Mouse (Mus musculus) right cerebral cortex, postnatal 10 days (tissue): ENCODE results near the gene Tiam1.
"Not testable (repeated sequence)": the region's sequence is repeated elsewhere in the genome, so short reads cannot be mapped to it uniquely, and the experiment has no call there.

ENCODE experiments used
- DNase-seq, 2 experiments: peaks; one replicate each; pipeline ENCODE4 v3.0.0; 2021; ENCODE audit warnings: low spot score in 2 of 2

The Tiam1 gene

GRCm38 (mm10) chr16:90104714-90105459 lies 38.7 kb downstream of the Tiam1 start:
- peak; percentile 69 to 75 for DNase-seq

DNA sequence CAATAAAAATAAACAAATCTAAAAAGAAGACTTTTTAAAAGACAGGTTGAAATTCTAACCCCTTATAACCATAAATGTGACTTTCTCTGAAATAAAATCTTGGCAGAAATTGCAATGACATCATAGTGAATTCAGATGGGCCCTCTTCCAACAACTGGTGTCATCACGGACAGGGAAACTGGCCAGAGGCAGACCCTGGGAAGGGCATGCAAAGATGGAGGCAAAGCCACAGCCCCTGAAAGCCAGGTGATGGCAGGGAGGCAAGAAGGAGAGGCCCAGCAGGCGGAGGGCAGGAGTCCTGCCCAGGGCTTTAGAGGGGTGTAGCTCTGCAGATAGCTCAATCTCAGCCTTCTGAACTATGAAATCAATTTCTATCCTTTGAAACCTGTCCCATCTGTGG lies 39.8 kb downstream of the Tiam1 start:
- DNase-seq = no peak

GRCm38 (mm10) chr16:90102596-90102995 lies 41.0 kb downstream of the Tiam1 start:
- DNase-seq = no peak

GRCm38 (mm10) chr16:90098191-90098605 lies 45.4 kb downstream of the Tiam1 start:
- no peak for DNase-seq

DNA sequence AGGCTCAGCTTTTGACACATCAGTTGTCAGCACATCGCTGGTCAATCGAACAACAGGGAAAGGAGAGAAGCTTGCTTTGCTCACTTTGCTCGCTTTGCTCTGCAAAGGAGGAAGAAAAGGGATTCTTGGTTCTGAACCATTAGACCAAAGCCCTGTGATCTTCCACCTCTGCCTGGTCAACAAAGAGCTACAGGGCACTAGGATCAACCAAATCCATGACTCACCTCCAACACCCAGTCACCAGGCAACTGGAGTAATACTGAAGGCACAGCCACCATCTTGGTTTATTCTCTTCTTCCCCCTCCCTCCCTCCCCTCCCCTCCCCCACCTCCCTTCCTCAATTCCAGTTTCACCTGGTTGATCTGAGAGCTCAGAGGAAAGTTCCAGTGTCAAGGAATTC lies 45.8 kb downstream of the Tiam1 start:
- no peak for DNase-seq

GRCm38 (mm10) chr16:90096011-90096410 lies 47.6 kb downstream of the Tiam1 start:
- no peak for DNase-seq

DNA sequence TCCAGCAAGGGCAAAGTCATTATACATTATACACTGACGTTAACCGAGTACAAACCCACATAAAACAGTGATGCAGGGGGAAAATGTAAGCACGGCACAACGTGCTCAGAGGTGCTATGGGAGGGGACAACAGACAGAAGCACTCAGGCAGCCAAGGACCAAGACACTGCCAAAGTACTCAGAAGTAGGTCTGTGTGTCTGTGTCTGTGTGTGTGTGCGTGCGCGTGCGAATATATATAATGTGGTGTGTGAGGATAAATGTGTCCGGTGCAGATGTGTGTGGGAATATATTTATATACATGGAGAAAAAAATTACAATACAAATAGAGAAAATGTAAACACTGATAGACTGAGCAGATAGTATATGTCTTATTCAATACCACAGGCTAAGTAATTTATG lies 50.6 kb downstream of the Tiam1 start:
- DNase-seq = no peak

GRCm38 (mm10) chr16:90091906-90092305 lies 51.7 kb downstream of the Tiam1 start:
- DNase-seq = no peak

GRCm38 (mm10) chr16:90091112-90091720 lies 52.4 kb downstream of the Tiam1 start:
- no peak for DNase-seq

DNA sequence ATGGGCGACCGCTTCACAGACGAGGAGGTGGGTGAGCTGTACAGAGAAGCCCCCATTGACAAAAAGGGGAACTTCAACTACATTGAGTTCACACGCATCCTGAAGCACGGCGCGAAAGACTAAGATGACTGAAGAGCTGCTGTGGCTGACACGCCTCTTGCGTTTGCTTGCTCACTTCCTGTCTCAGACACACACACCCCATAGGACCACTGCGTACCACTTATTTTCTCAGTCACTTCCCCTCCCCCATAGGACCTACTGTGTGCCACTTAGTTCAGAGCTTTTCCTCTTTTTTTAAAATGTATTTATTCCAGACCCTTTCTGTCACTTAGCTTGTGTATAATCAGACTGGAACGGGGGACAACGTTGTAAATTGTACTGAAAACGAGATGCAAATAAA lies 53.2 kb downstream of the Tiam1 start:
- no peak for DNase-seq

DNA sequence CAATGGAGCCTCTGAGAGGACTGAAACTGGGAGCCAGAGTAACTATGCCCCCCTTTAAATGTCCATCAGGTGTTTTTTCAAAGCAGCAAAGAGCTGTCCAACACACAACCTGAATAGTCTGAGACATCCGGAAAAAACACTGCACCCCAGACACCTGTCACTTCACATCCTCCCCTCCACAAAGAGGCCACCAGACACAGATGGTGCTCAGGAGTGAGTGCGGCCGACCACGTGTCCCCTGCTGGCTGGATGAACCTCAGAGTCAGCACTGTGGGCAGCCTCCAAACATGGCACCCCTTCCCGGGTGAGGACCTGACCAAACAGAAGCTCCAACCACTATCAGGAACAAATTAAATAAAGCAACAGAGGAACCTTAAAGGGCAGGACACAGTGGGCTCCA lies 56.3 kb downstream of the Tiam1 start:
- DNase-seq = no peak

- DNase-seq = peak; percentile 83 to 92
Measured at GRCm38 (mm10) chr16:90086111-90086510, 57.5 kb downstream of the Tiam1 start.

GRCm38 (mm10) chr16:90085580-90085979 lies 58.0 kb downstream of the Tiam1 start:
- DNase-seq = peak; percentile 61 to 77

GRCm38 (mm10) chr16:90081125-90081524 lies 62.4 kb downstream of the Tiam1 start:
- no peak for DNase-seq

GRCm38 (mm10) chr16:90078806-90079381 lies 64.7 kb downstream of the Tiam1 start:
- no peak for DNase-seq

- DNase-seq = no peak
Measured at GRCm38 (mm10) chr16:90073510-90073909, 70.1 kb downstream of the Tiam1 start.

- DNase-seq = no peak
Measured at GRCm38 (mm10) chr16:90072651-90073050, 70.9 kb downstream of the Tiam1 start.

GRCm38 (mm10) chr16:90071125-90071524 lies 72.4 kb downstream of the Tiam1 start:
- DNase-seq = not testable (repeated sequence)

DNA sequence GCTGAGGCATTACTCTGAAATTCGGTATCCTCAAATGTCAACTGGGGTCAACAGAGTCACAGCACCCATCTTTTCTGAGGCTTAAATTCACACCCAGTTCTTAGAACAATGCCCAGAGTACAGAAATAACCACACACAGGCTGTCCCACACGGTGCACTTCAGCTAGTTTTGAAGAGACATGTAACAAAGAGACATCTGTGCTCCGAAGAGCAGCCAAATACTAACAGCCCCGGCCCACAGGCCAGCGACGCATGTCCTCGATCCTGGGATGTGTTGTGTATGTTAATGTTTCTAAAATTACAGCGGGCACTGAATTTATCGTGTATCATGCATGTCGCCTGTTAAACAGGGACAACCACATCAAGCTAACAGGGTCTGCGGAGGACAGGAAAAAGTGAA lies 73.5 kb downstream of the Tiam1 start:
- peak in 1 of 2 experiments; percentile 56 for DNase-seq

DNA sequence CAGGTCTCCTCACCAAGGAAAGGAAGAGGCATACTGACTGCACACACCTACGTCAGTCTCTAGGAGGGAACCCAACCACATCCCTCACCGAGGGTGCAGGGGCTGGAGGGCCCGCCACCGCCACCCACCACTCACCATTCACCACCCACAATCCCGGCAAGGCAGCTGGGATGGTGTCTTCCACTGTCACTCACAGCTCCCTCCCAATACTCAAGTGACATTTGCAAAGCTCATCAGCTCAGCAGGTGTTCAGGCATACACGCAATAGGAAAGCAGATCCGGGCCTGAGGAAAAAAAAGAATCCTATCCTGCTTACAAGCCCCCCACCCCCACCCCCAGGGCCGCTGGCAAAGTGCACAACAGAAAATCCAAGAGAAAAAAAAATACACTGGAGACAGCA lies 74.4 kb downstream of the Tiam1 start:
- peak in 1 of 2 experiments; percentile 55 for DNase-seq

- peak; percentile 59 to 67 for DNase-seq
Measured at GRCm38 (mm10) chr16:90052905-90053519, 90.6 kb downstream of the Tiam1 start.

GRCm38 (mm10) chr16:90052409-90052808 lies 91.2 kb downstream of the Tiam1 start:
- no peak for DNase-seq

- DNase-seq = no peak
Measured at GRCm38 (mm10) chr16:90051051-90051450, 92.5 kb downstream of the Tiam1 start.
